Mouse (Mus musculus) liver, embryonic 16.5 days (tissue): ENCODE data around the gene Rpgr. TPM values are rescaled to one million over a fixed set of nuclear protein-coding genes. Genes with fewer than 3 reads are reported as not detected.
A peak's percentile ranks its signal among the peaks of the same experiment; 100 is the strongest.

ENCODE experiments used
- ATAC-seq: fragments of 200-750 bp; cut with Nextera tagmentation; 2 replicates; pipeline ENCODE4 v1.8.0; 2017; ENCODE audit warnings: low read depth, mild to moderate bottlenecking, moderate number of reproducible peaks, moderate library complexity
- H3K27ac ChIP-seq: fragments of 300-500 bp; sonication (generic); 2 replicates; pipeline ENCODE4 v1.5.1; 2014; ENCODE audit warnings: mild to moderate bottlenecking, low read length
- H3K27me3 ChIP-seq: fragments of 300-500 bp; sonication (generic); 2 replicates; pipeline ENCODE4 v1.6.1; 2014; ENCODE audit warnings: low read depth, low read length, mixed read lengths; ENCODE audit not compliant: control insufficient read depth, insufficient read depth
- H3K36me3 ChIP-seq: fragments of 300-500 bp; sonication (generic); 2 replicates; pipeline ENCODE4 v1.6.1; 2014; ENCODE audit warnings: mild to moderate bottlenecking; ENCODE audit not compliant: control insufficient read depth, insufficient read depth
- H3K4me1 ChIP-seq: fragments of 300-500 bp; sonication (generic); 2 replicates; pipeline ENCODE4 v1.6.1; 2014; ENCODE audit warnings: low read depth, low read length, mixed read lengths; ENCODE audit not compliant: control insufficient read depth
- H3K4me2 ChIP-seq: fragments of 300-500 bp; sonication (generic); 2 replicates; pipeline ENCODE4 v1.6.1; 2014; ENCODE audit warnings: low read depth, low read length, mixed read lengths
- H3K4me3 ChIP-seq: fragments of 300-500 bp; sonication (generic); 2 replicates; pipeline ENCODE4 v1.5.1; 2014; ENCODE audit warnings: low read depth, mild to moderate bottlenecking, low read length
- H3K9ac ChIP-seq: fragments of 300-500 bp; sonication (generic); 2 replicates; pipeline ENCODE4 v1.6.1; 2014; ENCODE audit warnings: low read depth, low read length
- H3K9me3 ChIP-seq: fragments of 300-500 bp; sonication (generic); replicated peaks from 2 replicates; pipeline ENCODE4 v1.6.1; 2016; ENCODE audit warnings: low read length; ENCODE audit not compliant: control insufficient read depth
- WGBS: fragments of 180-500 bp; shearing (Covaris S2); extraction: QIAGEN DNeasy Blood & Tissue Kit; methylation state at CpG from one replicate; pipeline ENCODE4 v1.1.7; 2014; ENCODE audit not compliant: insufficient replicate concordance; 5-methylcytosine and 5-hydroxymethylcytosine counted together
- polyA plus RNA-seq: library from polyadenylated mRNA; unstranded; fragments of >200 nt; fragmentation: Nextera tagmentation; extraction: Ambion mirVana; gene quantifications from 2 replicates; pipeline ENCODE4 v1.2.1, GENCODE M21; 2015

The Rpgr gene
- polyA plus RNA-seq, 1 experiment from 2014 or later, result 2.0 TPM

GRCm38 (mm10) chrX:10219281-10219680 lies 2.6 kb upstream of the Rpgr start:
- H3K27me3 ChIP-seq, result no peaks in the 10 kb centered on the region
- H3K4me3 ChIP-seq, result no peak overlapping the region
- no peaks in the 10 kb centered on the region for H3K9me3 ChIP-seq
- H3K36me3 ChIP-seq, result no peaks in the 10 kb centered on the region
- no peak overlapping the region for H3K9ac ChIP-seq
- ATAC-seq, result no peak
- H3K27ac ChIP-seq, result no peak overlapping the region
- H3K4me1 ChIP-seq, result no peaks in the 10 kb centered on the region
- WGBS, result 47% methylated on average over 6 of the region's 6 CpGs
- no peak overlapping the region for H3K4me2 ChIP-seq

- Histone ChIP-seq H3K9me3 (no peaks in the 10 kb centered on the region), H3K27me3 (no peaks in the 10 kb centered on the region), H3K4me3 (peak overlapping the region; percentile 68), H3K27ac (peak overlapping the region; percentile 10; the same call in 1 of the 2 replicates), H3K4me1 (no peaks in the 10 kb centered on the region), H3K36me3 (no peaks in the 10 kb centered on the region), H3K4me2 (peak overlapping the region; percentile 55), H3K9ac (peak overlapping the region; percentile 53)
- WGBS, result 18% methylated on average over 16 of the region's 16 CpGs
- ATAC-seq, result peak; percentile 2; the same call in 1 of the 2 replicates
Observed at GRCm38 (mm10) chrX:10215972-10216371, 748 bp downstream of the Rpgr start.

- no peaks in the 10 kb centered on the region for H3K4me1 ChIP-seq
- H3K27me3 ChIP-seq, result no peaks in the 10 kb centered on the region
- H3K9ac ChIP-seq, result no peak overlapping the region
- no peak overlapping the region for H3K4me2 ChIP-seq
- WGBS, result 55% methylated on average over 5 of the region's 5 CpGs
- no peaks in the 10 kb centered on the region for H3K36me3 ChIP-seq
- H3K4me3 ChIP-seq, result no peak overlapping the region
- no peak for ATAC-seq
- no peak overlapping the region for H3K27ac ChIP-seq
- no peaks in the 10 kb centered on the region for H3K9me3 ChIP-seq
Observed at GRCm38 (mm10) chrX:10205937-10206336, 10.8 kb downstream of the Rpgr start.

- H3K4me2 ChIP-seq, result no peak overlapping the region
- no peak overlapping the region for H3K27ac ChIP-seq
- H3K9me3 ChIP-seq, result no peaks in the 10 kb centered on the region
- no peak overlapping the region for H3K4me3 ChIP-seq
- H3K27me3 ChIP-seq, result no peaks in the 10 kb centered on the region
- no peak for ATAC-seq
- no peaks in the 10 kb centered on the region for H3K4me1 ChIP-seq
- H3K9ac ChIP-seq, result no peak overlapping the region
- no peaks in the 10 kb centered on the region for H3K36me3 ChIP-seq
- WGBS, result 4% methylated on average over 2 of the region's 2 CpGs
Observed at GRCm38 (mm10) chrX:10201289-10201688, 15.4 kb downstream of the Rpgr start.

GRCm38 (mm10) chrX:10152390-10152789 lies 64.3 kb downstream of the Rpgr start:
- Histone ChIP-seq H3K9ac (no peak overlapping the region), H3K4me1 (no peaks in the 10 kb centered on the region), H3K27ac (no peak overlapping the region), H3K36me3 (no peaks in the 10 kb centered on the region), H3K9me3 (no peaks in the 10 kb centered on the region), H3K4me2 (no peak overlapping the region), H3K4me3 (no peak overlapping the region), H3K27me3 (no peaks in the 10 kb centered on the region)
- ATAC-seq, result no peak
- 47% methylated on average over 3 of the region's 3 CpGs for WGBS

- ATAC-seq, result no peak
- no peak within 1 kb of the TSS for H3K27ac ChIP-seq
- H3K27me3 ChIP-seq, result no peaks in the 10 kb centered on the region; the same call in 1 of the 2 replicates
- no peaks in the 10 kb centered on the region for H3K9me3 ChIP-seq
- H3K4me1 ChIP-seq, result no peaks in the 10 kb centered on the region
- WGBS, result 20% methylated on average over 19 of the region's 19 CpGs
- H3K36me3 ChIP-seq, result no peaks in the 10 kb centered on the region
- no peak within 1 kb of the TSS for H3K9ac ChIP-seq
- H3K4me2 ChIP-seq, result peak within 1 kb of the TSS; percentile 15
- H3K4me3 ChIP-seq, result no peak within 1 kb of the TSS
Observed at GRCm38 (mm10) chrX:10117065-10117719, 99.5 kb downstream of the Rpgr start, which contains the start of gene Srpx. TSS of gene Srpx (minus strand) at chrX:10117709.

GRCm38 (mm10) chrX:10115780-10116179 lies 100.9 kb downstream of the Rpgr start:
- no peaks in the 10 kb centered on the region for H3K36me3 ChIP-seq
- H3K27me3 ChIP-seq, result no peaks in the 10 kb centered on the region; the same call in 1 of the 2 replicates
- WGBS, result 46% methylated on average over 3 of the region's 3 CpGs
- no peak for ATAC-seq
- H3K4me1 ChIP-seq, result no peaks in the 10 kb centered on the region
- no peak overlapping the region for H3K4me3 ChIP-seq
- no peak overlapping the region for H3K4me2 ChIP-seq
- no peak overlapping the region for H3K27ac ChIP-seq
- H3K9ac ChIP-seq, result no peak overlapping the region
- H3K9me3 ChIP-seq, result no peaks in the 10 kb centered on the region

GRCm38 (mm10) chrX:10110736-10111135 lies 106.0 kb downstream of the Rpgr start:
- H3K27ac ChIP-seq, result no peak overlapping the region
- ATAC-seq, result no peak
- no peaks in the 10 kb centered on the region for H3K4me1 ChIP-seq
- no peaks in the 10 kb centered on the region; the same call in 1 of the 2 replicates for H3K27me3 ChIP-seq
- H3K4me3 ChIP-seq, result no peak overlapping the region
- no peaks in the 10 kb centered on the region for H3K9me3 ChIP-seq
- H3K4me2 ChIP-seq, result no peak overlapping the region
- no peak overlapping the region for H3K9ac ChIP-seq
- 46% methylated on average over 1 of the region's 1 CpGs for WGBS
- H3K36me3 ChIP-seq, result no peaks in the 10 kb centered on the region

- H3K4me1 ChIP-seq, result no peaks in the 10 kb centered on the region
- no peak overlapping the region for H3K9ac ChIP-seq
- no peak overlapping the region for H3K27ac ChIP-seq
- H3K4me2 ChIP-seq, result no peak overlapping the region
- H3K4me3 ChIP-seq, result no peak overlapping the region
- no peaks in the 10 kb centered on the region; the same call in 1 of the 2 replicates for H3K27me3 ChIP-seq
- 36% methylated on average over 4 of the region's 4 CpGs for WGBS
- H3K9me3 ChIP-seq, result no peaks in the 10 kb centered on the region
- no peak for ATAC-seq
- no peaks in the 10 kb centered on the region for H3K36me3 ChIP-seq
Observed at GRCm38 (mm10) chrX:10108558-10108957, 108.2 kb downstream of the Rpgr start.
